Mouse (Mus musculus): ENCODE data around the gene Colgalt1. TPM values are rescaled to one million over a fixed set of nuclear protein-coding genes. Genes with fewer than 3 reads are reported as not detected.

Gene Colgalt1
- polyA plus RNA-seq, 1 experiment from 2014 or later, result 57.5 TPM

- Histone ChIP-seq H3K4me3 (no peak overlapping the region), H3K9ac (no peak overlapping the region), H3K27ac (no peak overlapping the region), H3K36me3 (peaks cover 38% of the 10 kb centered on the region), H3K9me3 (no peaks in the 10 kb centered on the region; the same call in 1 of the 2 replicates), H3K27me3 (peaks cover 78% of the 10 kb centered on the region), H3K4me2 (no peak overlapping the region), H3K4me1 (replicated peaks) (peaks cover 29% of the 10 kb centered on the region)
- 12% methylated on average over 17 of the region's 22 CpGs for WGBS
- no peak for ATAC-seq (ENCODE audit: low FRiP score)
Measured at GRCm38 (mm10) chr8:71633164-71633563, 22.4 kb downstream of the Colgalt1 start.

- peak overlapping the region; percentile 43; the same call in 1 of the 2 replicates for H3K9ac ChIP-seq
- peaks cover 87% of the 10 kb centered on the region for H3K27me3 ChIP-seq
- peak overlapping the region; percentile 23 for H3K4me2 ChIP-seq
- H3K27ac ChIP-seq, result peak overlapping the region; percentile 52; the same call in 1 of the 2 replicates
- H3K4me1 ChIP-seq (replicated peaks), result peaks cover 22% of the 10 kb centered on the region
- H3K4me3 ChIP-seq, result 0 out of 2 replicates have a peak overlapping the region, but pooled peaks have one; percentile 3
- peak; percentile 17; the same call in 1 of the 2 replicates for ATAC-seq (ENCODE audit: low FRiP score)
- no peaks in the 10 kb centered on the region; the same call in 1 of the 2 replicates for H3K9me3 ChIP-seq
- H3K36me3 ChIP-seq, result peaks cover 47% of the 10 kb centered on the region
- 4% methylated on average over 26 of the region's 26 CpGs for WGBS
Measured at GRCm38 (mm10) chr8:71633981-71634667, 23.3 kb downstream of the Colgalt1 start.

- Histone ChIP-seq H3K9me3 (no peaks in the 10 kb centered on the region; the same call in 1 of the 2 replicates), H3K4me2 (no peak overlapping the region), H3K4me3 (no peak overlapping the region), H3K27me3 (peaks cover 67% of the 10 kb centered on the region), H3K9ac (0 out of 2 replicates have a peak overlapping the region, but pooled peaks have one; percentile 0), H3K36me3 (peaks cover 67% of the 10 kb centered on the region), H3K4me1 (replicated peaks) (peaks cover 10% of the 10 kb centered on the region), H3K27ac (no peak overlapping the region)
- ATAC-seq (ENCODE audit: low FRiP score), result no peak
- WGBS, result 65% methylated on average over 8 of the region's 8 CpGs
Measured at GRCm38 (mm10) chr8:71637149-71638095, 26.6 kb downstream of the Colgalt1 start.

- Histone ChIP-seq H3K9ac (no peak overlapping the region), H3K4me2 (no peak overlapping the region), H3K4me3 (no peak overlapping the region), H3K9me3 (no peaks in the 10 kb centered on the region), H3K4me1 (replicated peaks) (peaks cover 10% of the 10 kb centered on the region), H3K27me3 (peaks cover 59% of the 10 kb centered on the region), H3K36me3 (peaks cover 67% of the 10 kb centered on the region), H3K27ac (no peak overlapping the region)
- no peak for ATAC-seq (ENCODE audit: low FRiP score)
- 78% methylated on average over 6 of the region's 6 CpGs for WGBS
Measured at GRCm38 (mm10) chr8:71638321-71638720, 27.5 kb downstream of the Colgalt1 start.

- Histone ChIP-seq H3K9me3 (no peaks in the 10 kb centered on the region), H3K4me3 (no peak overlapping the region), H3K9ac (no peak overlapping the region), H3K27ac (no peak overlapping the region), H3K36me3 (peaks cover 67% of the 10 kb centered on the region), H3K4me1 (replicated peaks) (peaks cover 6% of the 10 kb centered on the region), H3K27me3 (peaks cover 52% of the 10 kb centered on the region), H3K4me2 (no peak overlapping the region)
- no peak for ATAC-seq (ENCODE audit: low FRiP score)
- 87% methylated on average over 4 of the region's 4 CpGs for WGBS
Measured at GRCm38 (mm10) chr8:71639318-71639717, 28.5 kb downstream of the Colgalt1 start.

- WGBS, result 82% methylated on average over 9 of the region's 9 CpGs
- ATAC-seq (ENCODE audit: low FRiP score), result no peak
- no peak overlapping the region for H3K4me2 ChIP-seq
- no peak overlapping the region for H3K9ac ChIP-seq
- 0 out of 2 replicates have a peak, but pooled peaks cover 11% of the 10 kb centered on the region for H3K27me3 ChIP-seq
- H3K36me3 ChIP-seq, result peaks cover 91% of the 10 kb centered on the region
- H3K4me3 ChIP-seq, result no peak overlapping the region
- H3K9me3 ChIP-seq, result no peaks in the 10 kb centered on the region
- no peaks in the 10 kb centered on the region for H3K4me1 ChIP-seq (replicated peaks)
- no peak overlapping the region for H3K27ac ChIP-seq
Measured at GRCm38 (mm10) chr8:71645510-71645909, 34.7 kb downstream of the Colgalt1 start.

GRCm38 (mm10) chr8:71654600-71654999, 43.8 kb downstream of the Colgalt1 start:
- Histone ChIP-seq H3K4me1 (replicated peaks) (peaks cover 6% of the 10 kb centered on the region; the same call in 1 of the 2 replicates), H3K27me3 (peaks cover 78% of the 10 kb centered on the region), H3K27ac (no peak overlapping the region), H3K36me3 (peaks cover 80% of the 10 kb centered on the region), H3K4me2 (peak overlapping the region; percentile 36), H3K4me3 (no peak overlapping the region), H3K9me3 (no peaks in the 10 kb centered on the region), H3K9ac (no peak overlapping the region)
- 4% methylated on average over 24 of the region's 24 CpGs for WGBS
- ATAC-seq (ENCODE audit: low FRiP score), result 0 out of 2 replicates have a peak, but pooled peaks have one; percentile 15

- 25% methylated on average over 6 of the region's 9 CpGs for WGBS
- Histone ChIP-seq H3K36me3 (peaks cover 71% of the 10 kb centered on the region), H3K4me2 (no peak overlapping the region), H3K27me3 (peaks cover 90% of the 10 kb centered on the region), H3K4me1 (replicated peaks) (peaks cover 11% of the 10 kb centered on the region; the same call in 1 of the 2 replicates), H3K9me3 (no peaks in the 10 kb centered on the region), H3K9ac (no peak overlapping the region), H3K27ac (no peak overlapping the region), H3K4me3 (no peak overlapping the region)
- no peak for ATAC-seq (ENCODE audit: low FRiP score)
Measured at GRCm38 (mm10) chr8:71657816-71658215, 47.0 kb downstream of the Colgalt1 start.

- WGBS, result 34% methylated on average over 17 of the region's 17 CpGs
- Histone ChIP-seq H3K4me1 (replicated peaks) (peaks cover 11% of the 10 kb centered on the region; the same call in 1 of the 2 replicates), H3K9me3 (no peaks in the 10 kb centered on the region), H3K27ac (no peak overlapping the region), H3K27me3 (peaks cover 90% of the 10 kb centered on the region), H3K4me2 (no peak overlapping the region), H3K4me3 (no peak overlapping the region), H3K36me3 (peaks cover 71% of the 10 kb centered on the region), H3K9ac (no peak overlapping the region)
- no peak for ATAC-seq (ENCODE audit: low FRiP score)
Measured at GRCm38 (mm10) chr8:71658515-71659049, 47.8 kb downstream of the Colgalt1 start.

- 70% methylated on average over 1 of the region's 1 CpGs for WGBS
- Histone ChIP-seq H3K9me3 (no peaks in the 10 kb centered on the region), H3K27me3 (peaks cover 84% of the 10 kb centered on the region), H3K9ac (no peak overlapping the region), H3K27ac (no peak overlapping the region), H3K4me1 (replicated peaks) (peaks cover 9% of the 10 kb centered on the region; the same call in 1 of the 2 replicates), H3K4me3 (no peak overlapping the region), H3K36me3 (peaks cover 69% of the 10 kb centered on the region), H3K4me2 (no peak overlapping the region)
- no peak for ATAC-seq (ENCODE audit: low FRiP score)
Measured at GRCm38 (mm10) chr8:71659751-71660150, 49.0 kb downstream of the Colgalt1 start.

- H3K9ac ChIP-seq, result no peak overlapping the region
- 11% methylated on average over 36 of the region's 36 CpGs for WGBS
- H3K9me3 ChIP-seq, result no peaks in the 10 kb centered on the region
- peaks cover 61% of the 10 kb centered on the region for H3K36me3 ChIP-seq
- H3K27ac ChIP-seq, result no peak overlapping the region
- H3K4me3 ChIP-seq, result no peak overlapping the region
- no peak overlapping the region for H3K4me2 ChIP-seq
- 0 out of 2 replicates have a peak, but pooled peaks cover 8% of the 10 kb centered on the region for H3K4me1 ChIP-seq (replicated peaks)
- peaks cover 77% of the 10 kb centered on the region for H3K27me3 ChIP-seq
- peak; percentile 68 for ATAC-seq (ENCODE audit: low FRiP score)
Measured at GRCm38 (mm10) chr8:71660325-71661120, 49.7 kb downstream of the Colgalt1 start.
